Mouse (Mus musculus) heart, embryonic 14.5 days (tissue): ENCODE data around the gene Gnai2. TPM values are rescaled to one million over a fixed set of nuclear protein-coding genes. Genes with fewer than 3 reads are reported as not detected.

Source experiments
- ATAC-seq: fragments of 200-750 bp; cut with Nextera tagmentation; 2 replicates; pipeline ENCODE4 v1.8.0; 2017; ENCODE audit warnings: low read depth, moderate TSS enrichment; ENCODE audit not compliant: insufficient number of reproducible peaks, insufficient read depth, low FRiP score
- H3K27ac ChIP-seq, 2 experiments: fragments of 200-500 bp in 1 of 2; fragments of 300-500 bp in 1 of 2; sonication (generic) in 1 of 2; replicated peaks in 1 of 2; 2 replicates each; pipeline ENCODE4 v1.5.1; 2012 to 2014; ENCODE audit warnings: low read depth in 2 of 2, low read length in 2 of 2, control low read depth in 1 of 2, mild to moderate bottlenecking in 1 of 2, mixed read lengths in 1 of 2; ENCODE audit not compliant: control insufficient read depth in 1 of 2, insufficient read depth in 1 of 2
- H3K27me3 ChIP-seq: fragments of 300-500 bp; sonication (generic); 2 replicates; pipeline ENCODE4 v1.6.1; 2014; ENCODE audit warnings: mild to moderate bottlenecking, low read length, control low read depth; ENCODE audit not compliant: control insufficient read depth, insufficient read depth
- H3K36me3 ChIP-seq: fragments of 300-500 bp; sonication (generic); 2 replicates; pipeline ENCODE4 v1.6.1; 2014; ENCODE audit warnings: mild to moderate bottlenecking, control low read depth, low read length, mixed read lengths; ENCODE audit not compliant: control insufficient read depth, insufficient read depth
- H3K4me1 ChIP-seq, 2 experiments: fragments of 200-500 bp in 1 of 2; fragments of 300-500 bp in 1 of 2; sonication (generic) in 1 of 2; 2 replicates each; pipeline ENCODE4 v1.6.1; 2012 to 2014; ENCODE audit warnings: low read length in 2 of 2, control low read depth in 1 of 2, mixed read lengths in 1 of 2; ENCODE audit not compliant: control insufficient read depth in 2 of 2, insufficient read depth in 2 of 2
- H3K4me2 ChIP-seq: fragments of 300-500 bp; sonication (generic); 2 replicates; pipeline ENCODE4 v1.6.1; 2014; ENCODE audit warnings: mild to moderate bottlenecking, low read length
- H3K4me3 ChIP-seq, 2 experiments: fragments of 200-500 bp in 1 of 2; fragments of 300-500 bp in 1 of 2; sonication (generic) in 1 of 2; 2 replicates each; pipeline ENCODE4 v1.5.1; 2012 to 2014; ENCODE audit warnings: low read length in 2 of 2, mild to moderate bottlenecking in 2 of 2, control low read depth in 1 of 2, low read depth in 1 of 2, moderate library complexity in 1 of 2; ENCODE audit not compliant: control insufficient read depth in 1 of 2, insufficient read depth in 1 of 2
- H3K9ac ChIP-seq: fragments of 300-500 bp; sonication (generic); 2 replicates; pipeline ENCODE4 v1.6.1; 2014; ENCODE audit warnings: mild to moderate bottlenecking, low read length
- H3K9me3 ChIP-seq: fragments of 300-500 bp; sonication (generic); 2 replicates; pipeline ENCODE4 v1.6.1; 2016; ENCODE audit warnings: low read length, control low read depth; ENCODE audit not compliant: control insufficient read depth
- WGBS: fragments of 180-500 bp; shearing (Covaris S2); extraction: QIAGEN DNeasy Blood & Tissue Kit; methylation state at CpG from one replicate; pipeline ENCODE4 v1.1.7; 2014; 5-methylcytosine and 5-hydroxymethylcytosine counted together
- polyA plus RNA-seq: library from polyadenylated mRNA; unstranded; fragments of >200 nt; fragmentation: Nextera tagmentation; extraction: Ambion mirVana; gene quantifications from 2 replicates; pipeline ENCODE4 v1.2.1, GENCODE M21; 2014

The Gnai2 gene
- polyA plus RNA-seq, 1 experiment from 2014 or later, result 410 TPM

DNA sequence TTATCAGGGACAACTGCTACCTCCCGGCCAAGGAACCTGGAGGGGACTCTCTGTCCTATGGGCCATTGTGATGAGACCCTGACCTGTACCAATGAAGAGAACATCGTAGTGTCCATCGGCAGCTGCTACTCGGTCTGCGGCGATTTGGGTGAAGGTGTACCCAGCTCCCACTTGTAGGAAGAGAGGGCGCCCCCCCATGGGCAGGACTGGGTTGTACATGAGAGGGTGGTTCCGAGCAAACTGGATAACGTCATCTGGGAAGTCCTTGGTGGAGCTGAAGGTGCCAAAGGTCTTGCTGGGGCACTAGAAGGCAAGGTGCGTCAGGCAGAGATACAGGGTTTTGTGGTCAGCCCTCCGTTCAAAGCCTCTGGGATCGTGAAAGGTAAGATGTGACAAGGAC, 34.4 kb downstream of the Gnai2 start:
- WGBS, result 74% methylated on average over 12 of the region's 12 CpGs
- Histone ChIP-seq H3K4me1 (peaks cover 24 to 34% of the 10 kb centered on the region in 2 experiments), H3K9ac (no peak overlapping the region), H3K27me3 (0 out of 2 replicates have a peak, but pooled peaks cover 3% of the 10 kb centered on the region), H3K4me3 (no peak overlapping the region), H3K27ac (no peak overlapping the region), H3K9me3 (no peaks in the 10 kb centered on the region), H3K36me3 (0 out of 2 replicates have a peak, but pooled peaks cover 2% of the 10 kb centered on the region), H3K4me2 (no peak overlapping the region)
- ATAC-seq, result no peak

DNA sequence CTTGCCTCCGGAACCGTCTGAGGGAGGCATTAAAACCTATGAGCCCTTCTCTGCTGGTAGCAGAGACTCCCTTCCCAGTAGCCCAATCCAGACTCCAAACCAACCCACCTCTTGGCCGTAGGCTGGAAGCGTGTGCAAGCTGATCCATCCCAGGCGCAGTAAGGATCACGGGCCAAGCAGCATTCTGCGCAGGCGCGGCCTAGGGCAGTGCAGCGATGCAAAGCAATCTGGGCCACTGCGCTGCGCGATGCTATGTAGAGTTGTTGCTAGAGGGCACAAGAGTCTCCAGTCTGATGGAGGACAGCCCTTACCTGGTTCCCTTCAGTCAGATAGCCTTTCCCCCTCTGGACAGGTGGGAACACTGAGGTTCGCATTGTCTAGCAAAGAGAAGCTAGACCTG, 35.3 kb downstream of the Gnai2 start:
- no peak overlapping the region for H3K9ac ChIP-seq
- H3K27me3 ChIP-seq, result 0 out of 2 replicates have a peak, but pooled peaks cover 3% of the 10 kb centered on the region
- H3K36me3 ChIP-seq, result 0 out of 2 replicates have a peak, but pooled peaks cover 5% of the 10 kb centered on the region
- ATAC-seq, result no peak
- H3K4me3 ChIP-seq, result no peak overlapping the region
- H3K4me1 ChIP-seq, result peaks cover 22 to 31% of the 10 kb centered on the region in 2 experiments
- H3K27ac ChIP-seq, result no peak overlapping the region
- H3K9me3 ChIP-seq, result no peaks in the 10 kb centered on the region
- H3K4me2 ChIP-seq, result no peak overlapping the region
- WGBS, result 60% methylated on average over 14 of the region's 14 CpGs

GRCm38 (mm10) chr9:107599433-107599832, 35.7 kb downstream of the Gnai2 start:
- no peak overlapping the region for H3K27ac ChIP-seq
- no peak overlapping the region for H3K4me2 ChIP-seq
- 74% methylated on average over 9 of the region's 9 CpGs for WGBS
- peaks cover 18 to 27% of the 10 kb centered on the region in 2 experiments for H3K4me1 ChIP-seq
- H3K36me3 ChIP-seq, result peaks cover 9% of the 10 kb centered on the region; the same call in 1 of the 2 replicates
- H3K9me3 ChIP-seq, result no peaks in the 10 kb centered on the region
- ATAC-seq, result no peak
- no peak overlapping the region for H3K4me3 ChIP-seq
- H3K27me3 ChIP-seq, result 0 out of 2 replicates have a peak, but pooled peaks cover 3% of the 10 kb centered on the region
- H3K9ac ChIP-seq, result no peak overlapping the region

GRCm38 (mm10) chr9:107598385-107598784, 36.8 kb downstream of the Gnai2 start:
- no peaks in the 10 kb centered on the region for H3K9me3 ChIP-seq
- 0 out of 4 replicates have a peak overlapping the region, but pooled peaks of 1 of the 2 experiments have one; percentile 97 for H3K27ac ChIP-seq
- no peak overlapping the region for H3K9ac ChIP-seq
- H3K27me3 ChIP-seq, result 0 out of 2 replicates have a peak, but pooled peaks cover 3% of the 10 kb centered on the region
- H3K36me3 ChIP-seq, result peaks cover 19% of the 10 kb centered on the region
- no peak overlapping the region for H3K4me3 ChIP-seq
- no peak overlapping the region for H3K4me2 ChIP-seq
- no peak for ATAC-seq
- peaks cover 22 to 23% of the 10 kb centered on the region in 2 experiments for H3K4me1 ChIP-seq
- 82% methylated on average over 5 of the region's 5 CpGs for WGBS

- peak; percentile 71 for ATAC-seq
- Histone ChIP-seq H3K9ac (peak overlapping the region; percentile 76), H3K4me1 (peaks cover 22 to 29% of the 10 kb centered on the region in 2 experiments), H3K4me2 (peak overlapping the region; percentile 58), H3K9me3 (no peaks in the 10 kb centered on the region), H3K4me3 (peak overlapping the region; percentile 36 to 46), H3K27me3 (0 out of 2 replicates have a peak, but pooled peaks cover 3% of the 10 kb centered on the region), H3K27ac (peak overlapping the region; percentile 97 to 99), H3K36me3 (peaks cover 34% of the 10 kb centered on the region)
- 46% methylated on average over 11 of the region's 11 CpGs for WGBS
Measured at GRCm38 (mm10) chr9:107596619-107597569, 38.3 kb downstream of the Gnai2 start.

DNA sequence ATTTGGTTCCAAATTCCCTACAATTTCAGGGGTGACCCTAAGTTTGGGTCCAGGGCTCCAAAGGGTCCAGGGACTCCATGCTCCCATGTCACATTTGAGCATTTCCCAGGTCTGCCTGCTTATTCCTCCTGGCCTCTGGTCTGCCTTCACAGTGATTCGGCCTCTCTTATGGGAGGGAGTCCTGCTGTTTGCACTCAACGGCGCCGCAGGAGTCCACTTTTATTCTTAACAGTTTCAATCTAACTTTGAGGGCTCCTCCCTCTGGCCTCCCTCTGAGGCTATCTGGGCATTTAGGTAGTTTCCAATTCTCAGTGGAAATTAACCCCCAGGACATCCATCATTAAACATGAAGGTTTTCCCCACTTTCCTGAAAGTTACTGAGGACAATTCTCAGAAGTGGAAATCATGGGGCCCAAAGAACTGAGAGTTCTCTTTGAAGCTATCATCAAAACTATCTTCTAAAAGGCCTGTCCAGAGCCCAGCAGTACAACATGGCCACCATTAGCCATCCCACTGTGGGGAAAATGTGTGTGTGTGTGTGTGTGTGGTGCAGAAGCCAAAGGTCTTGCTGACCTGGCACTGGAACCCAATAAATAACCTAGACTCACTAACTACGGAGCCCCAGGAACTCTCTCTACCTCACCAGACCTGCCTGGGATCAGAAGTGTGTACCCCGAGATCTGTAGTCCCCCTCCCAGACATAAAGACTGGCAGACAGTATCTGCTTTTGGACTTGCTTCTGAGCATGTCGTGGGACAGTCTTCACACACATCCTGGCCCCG, 40.7 kb downstream of the Gnai2 start:
- Histone ChIP-seq H3K27me3 (no peaks in the 10 kb centered on the region), H3K4me3 (no peak overlapping the region), H3K9me3 (no peaks in the 10 kb centered on the region), H3K36me3 (peaks cover 58% of the 10 kb centered on the region), H3K27ac (no peak overlapping the region), H3K4me1 (peaks cover 34 to 44% of the 10 kb centered on the region in 2 experiments), H3K4me2 (no peak overlapping the region), H3K9ac (no peak overlapping the region)
- no peak for ATAC-seq
- 79% methylated on average over 8 of the region's 8 CpGs for WGBS
